Mouse (Mus musculus) lung, postnatal 14 days (tissue): ENCODE data around the gene Klhl29.

Experiments used
- DNase-seq: peaks from one replicate; pipeline ENCODE4 v3.0.0; 2021

Gene Klhl29

GRCm38 (mm10) chr12:5292316-5292715 is 83.2 kb downstream of the Klhl29 start:
- DNase-seq = no peak

- no peak for DNase-seq
These were observed 89.9 kb downstream of the Klhl29 start for GRCm38 (mm10) chr12:5285579-5285978.

GRCm38 (mm10) chr12:5284961-5285360 is 90.5 kb downstream of the Klhl29 start:
- no peak for DNase-seq

- DNase-seq = no peak
These were observed 91.8 kb downstream of the Klhl29 start for GRCm38 (mm10) chr12:5283654-5284053.

GRCm38 (mm10) chr12:5282611-5283010 is 92.9 kb downstream of the Klhl29 start:
- no peak for DNase-seq

- DNase-seq = no peak
These were observed 95.6 kb downstream of the Klhl29 start for GRCm38 (mm10) chr12:5279873-5280272.

GRCm38 (mm10) chr12:5277028-5277427 is 98.5 kb downstream of the Klhl29 start:
- peak; percentile 76 for DNase-seq

GRCm38 (mm10) chr12:5275507-5275936 is 100.0 kb downstream of the Klhl29 start:
- DNase-seq = peak; percentile 47

GRCm38 (mm10) chr12:5274519-5274944 is 101.0 kb downstream of the Klhl29 start:
- DNase-seq = no peak

- DNase-seq = no peak
These were observed 102.0 kb downstream of the Klhl29 start for GRCm38 (mm10) chr12:5273316-5274047.

GRCm38 (mm10) chr12:5270527-5270926 is 105.0 kb downstream of the Klhl29 start:
- DNase-seq = no peak

- DNase-seq = no peak
These were observed 105.5 kb downstream of the Klhl29 start for GRCm38 (mm10) chr12:5269936-5270335.

- no peak for DNase-seq
These were observed 106.4 kb downstream of the Klhl29 start for GRCm38 (mm10) chr12:5269061-5269460.

- no peak for DNase-seq
These were observed 107.3 kb downstream of the Klhl29 start for GRCm38 (mm10) chr12:5268188-5268612.

- no peak for DNase-seq
These were observed 108.0 kb downstream of the Klhl29 start for GRCm38 (mm10) chr12:5267271-5268187.

GRCm38 (mm10) chr12:5266773-5267172 is 108.7 kb downstream of the Klhl29 start:
- no peak for DNase-seq

GRCm38 (mm10) chr12:5261476-5261875 is 114.0 kb downstream of the Klhl29 start:
- DNase-seq = no peak

GRCm38 (mm10) chr12:5258779-5259178 is 116.7 kb downstream of the Klhl29 start:
- no peak for DNase-seq

- DNase-seq = no peak
These were observed 118.3 kb downstream of the Klhl29 start for GRCm38 (mm10) chr12:5257174-5257573.

GRCm38 (mm10) chr12:5255079-5255478 is 120.4 kb downstream of the Klhl29 start:
- no peak for DNase-seq

GRCm38 (mm10) chr12:5254246-5254982 is 121.1 kb downstream of the Klhl29 start:
- no peak for DNase-seq

GRCm38 (mm10) chr12:5253289-5254005 is 122.0 kb downstream of the Klhl29 start:
- no peak for DNase-seq
